ENCODE assay signal across 30 mouse cellular contexts in genomic region chr6:118049776-118050175, GRCm38 (mm10). TPM values are rescaled to one million over a fixed set of nuclear protein-coding genes. Genes with fewer than 3 reads are reported as not detected.
"Had no signal": no experiment of that assay in that cellular context is flagged by ENCODE, and none has a peak within 500 bp of the region (broad histone marks: within the 10 kb centered on the region; RNA-seq: fewer than 3 reads in every experiment).

No protein-coding gene starts in this region.

- H3K9me3 ChIP-seq: heart, embryonic 13.5 days; heart, embryonic 15.5 days; hindbrain, embryonic 10.5 days; hindbrain, embryonic 12.5 days; intestine, embryonic 15.5 days; limb, embryonic 10.5 days; limb, embryonic 12.5 days; liver, embryonic 13.5 days; liver, embryonic 15.5 days had no signal

- H3K4me3 ChIP-seq: gastrocnemius, adult 2 months; heart, adult 2 months; heart, embryonic 13.5 days; heart, embryonic 15.5 days; hindbrain, embryonic 10.5 days; hindbrain, embryonic 12.5 days; intestine, embryonic 15.5 days; layer of hippocampus, adult 2 months; left cerebral cortex, adult 2 months; limb, embryonic 10.5 days; limb, embryonic 12.5 days; liver, embryonic 13.5 days; liver, embryonic 15.5 days had no signal

- H3K9ac ChIP-seq: heart, embryonic 13.5 days; heart, embryonic 15.5 days; hindbrain, embryonic 12.5 days; hindbrain, embryonic 14.5 days; intestine, embryonic 15.5 days; limb, embryonic 12.5 days; liver, embryonic 13.5 days; liver, embryonic 15.5 days had no signal

- H3K36me3 ChIP-seq: heart, embryonic 13.5 days; heart, embryonic 15.5 days; hindbrain, embryonic 10.5 days; hindbrain, embryonic 12.5 days; intestine, embryonic 15.5 days; limb, embryonic 10.5 days; limb, embryonic 12.5 days; liver, embryonic 13.5 days; liver, embryonic 15.5 days had no signal

- H3K27me3 ChIP-seq: heart, embryonic 13.5 days; heart, embryonic 15.5 days; hindbrain, embryonic 12.5 days; intestine, embryonic 15.5 days; limb, embryonic 12.5 days; liver, embryonic 13.5 days; liver, embryonic 15.5 days had no signal

- H3K4me1 ChIP-seq: hindbrain, embryonic 12.5 days; intestine, embryonic 15.5 days; limb, embryonic 10.5 days; limb, embryonic 12.5 days; liver, embryonic 13.5 days; liver, embryonic 15.5 days had no signal

- H3K27ac ChIP-seq: gastrocnemius, adult 2 months; heart, adult 2 months; heart, embryonic 13.5 days; heart, embryonic 15.5 days; hindbrain, embryonic 10.5 days; hindbrain, embryonic 12.5 days; hindbrain, embryonic 14.5 days; intestine, embryonic 15.5 days; layer of hippocampus, adult 2 months; left cerebral cortex, adult 2 months; limb, embryonic 10.5 days; limb, embryonic 12.5 days; liver, embryonic 13.5 days; liver, embryonic 15.5 days had no signal

- H3K4me2 ChIP-seq: heart, embryonic 11.5 days; heart, embryonic 13.5 days; heart, embryonic 15.5 days; hindbrain, embryonic 12.5 days; hindbrain, embryonic 14.5 days; intestine, embryonic 15.5 days; limb, embryonic 12.5 days; liver, embryonic 11.5 days; liver, embryonic 13.5 days; liver, embryonic 15.5 days had no signal

- DNase-seq: gastrocnemius, adult 2 months; gastrocnemius, postnatal 10 days; gastrocnemius, postnatal 25 days; heart, adult 2 months; heart, postnatal 14 days; heart, postnatal 4 days; kidney, adult 18-20 months; kidney, adult 8-10 months; kidney, postnatal 10 days; kidney, postnatal 25 days; kidney, postnatal 4 days; liver; liver, embryonic 13.5 days had no signal

- ATAC-seq: hindbrain, embryonic 16.5 days; inflammation-experienced regulatory T-cells, adult 6 months; intestine, embryonic 15.5 days; intestine, postnatal 0 days had no signal

RNA-seq across cellular contexts. Expression of gene Rasgef1a, which starts 38.5 kb away (rescaled TPM):
- total RNA-seq: granulocyte monocyte progenitor cell, adult 5-6 weeks had no signal
- polyA plus RNA-seq: hindbrain, embryonic 10.5 days; limb, embryonic 10.5 days; limb, embryonic 12.5 days had no signal
